Mouse (Mus musculus) MEL (cell line): ENCODE results near the gene Msx2.

Source experiments
- CTCF ChIP-seq, 3 experiments: IDR thresholded peaks in 2 of 3; conservative IDR thresholded peaks in 1 of 3; 2 replicates each; pipeline ENCODE4 v1.5.1; 2011 to 2012; ENCODE audit warnings: low read length in 3 of 3, low read depth in 2 of 3, mild to moderate bottlenecking in 2 of 3, improper control_type of control experiment in 1 of 3, inconsistent platforms in 1 of 3, mixed read lengths in 1 of 3, moderate library complexity in 1 of 3; ENCODE audit not compliant: control insufficient read depth in 1 of 3, insufficient read depth in 1 of 3, poor library complexity in 1 of 3, severe bottlenecking in 1 of 3
- EP300 ChIP-seq, 2 experiments: IDR thresholded peaks; 2 replicates each; pipeline ENCODE4 v1.6.1; 2011; ENCODE audit warnings: improper control_type of control experiment in 2 of 2, low read length in 2 of 2, low read depth in 1 of 2, mild to moderate bottlenecking in 1 of 2

- TF ChIP-seq EP300 (IDR thresholded peaks at IDR 0.05; ENCODE audit: low read depth in 1 of 2, low read length in 2 of 2), result no peak
- no peak for TF ChIP-seq CTCF (IDR thresholded peaks at IDR 0.05 in 2 of 3, conservative IDR thresholded peaks at IDR 0.05 in 1 of 3; ENCODE audit: control insufficient read depth in 1 of 3, insufficient read depth in 1 of 3, low read depth in 2 of 3, low read length in 3 of 3, poor library complexity in 1 of 3, severe bottlenecking in 1 of 3)
These were observed 25.3 kb downstream of the Msx2 start for GRCm38 (mm10) chr13:53447609-53448008.
